ENCODE assay signal across 19 mouse cellular contexts in genomic region chr11:115441417-115441816, GRCm38 (mm10). TPM values are rescaled to one million over a fixed set of nuclear protein-coding genes. Genes with fewer than 3 reads are reported as not detected.
DNase-seq lines count a peak whose midpoint lies in the region; ATAC-seq and TF ChIP-seq lines count a peak whose summit lies in the region.
"Had no signal": no experiment of that assay in that cellular context is flagged by ENCODE, and none has a peak within 500 bp of the region (broad histone marks: within the 10 kb centered on the region; RNA-seq: fewer than 3 reads in every experiment).

No protein-coding gene starts in this region.

- TF ChIP-seq POLR2A in lung, adult 2 months (IDR thresholded peaks at IDR 0.05; ENCODE audit: borderline replicate concordance, extremely low read depth, low read depth, low read length) = no peak

- H3K9ac ChIP-seq in lung, embryonic 14.5 days = no peak overlapping the region
- H3K9ac ChIP-seq in limb, embryonic 13.5 days = no peak overlapping the region
- H3K9ac ChIP-seq in kidney, embryonic 14.5 days (ENCODE audit: low read depth, low read length) = no peak overlapping the region
- H3K9ac ChIP-seq: hindbrain, embryonic 15.5 days; kidney, embryonic 15.5 days; midbrain, embryonic 15.5 days had no signal

- no peak overlapping the region for H3K27ac ChIP-seq in lung, embryonic 14.5 days (ENCODE audit: low read depth)
- H3K27ac ChIP-seq in limb, embryonic 13.5 days = no peak overlapping the region
- H3K27ac ChIP-seq in kidney, embryonic 14.5 days (ENCODE audit: low read depth, low read length) = no peak overlapping the region
- H3K27ac ChIP-seq: forebrain, embryonic 10.5 days; hindbrain, embryonic 15.5 days; kidney, embryonic 15.5 days; midbrain, embryonic 15.5 days had no signal

- 37% methylated on average over 15 of the region's 15 CpGs for WGBS in lung, embryonic 14.5 days
- WGBS in lung, adult 2 months = 72% methylated on average over 15 of the region's 15 CpGs
- 40% methylated on average over 15 of the region's 15 CpGs for WGBS in limb, embryonic 13.5 days
- WGBS in kidney, embryonic 14.5 days = 35% methylated on average over 15 of the region's 15 CpGs

- no peaks in the 10 kb centered on the region for H3K9me3 ChIP-seq in lung, embryonic 14.5 days (ENCODE audit: low read depth, low read length)
- H3K9me3 ChIP-seq in E14TG2a.4 (ENCODE audit: low read length) = peaks cover 15% of the 10 kb centered on the region
- peaks cover 4% of the 10 kb centered on the region; the same call in 1 of the 2 replicates for H3K9me3 ChIP-seq in limb, embryonic 13.5 days
- peaks cover 6% of the 10 kb centered on the region; the same call in 1 of the 2 replicates for H3K9me3 ChIP-seq in kidney, embryonic 14.5 days (ENCODE audit: control insufficient read depth, low read length)
- H3K9me3 ChIP-seq: hindbrain, embryonic 15.5 days; kidney, embryonic 15.5 days; midbrain, embryonic 15.5 days had no signal

- H3K4me2 ChIP-seq in lung, embryonic 14.5 days = no peak overlapping the region
- H3K4me2 ChIP-seq in limb, embryonic 13.5 days (replicated peaks) = peak overlapping the region; percentile 16; the same call in 1 of the 2 replicates
- no peak overlapping the region for H3K4me2 ChIP-seq in kidney, embryonic 14.5 days (replicated peaks; ENCODE audit: low read depth, low read length)
- H3K4me2 ChIP-seq: hindbrain, embryonic 15.5 days; kidney, embryonic 15.5 days; midbrain, embryonic 15.5 days had no signal

- H3K36me3 ChIP-seq in lung, embryonic 14.5 days (ENCODE audit: insufficient read depth) = no peaks in the 10 kb centered on the region
- H3K36me3 ChIP-seq in E14TG2a.4 (ENCODE audit: insufficient read depth, low read length) = no peaks in the 10 kb centered on the region
- H3K36me3 ChIP-seq in limb, embryonic 13.5 days = no peaks in the 10 kb centered on the region
- no peaks in the 10 kb centered on the region for H3K36me3 ChIP-seq in kidney, embryonic 14.5 days (ENCODE audit: control insufficient read depth, insufficient read depth, low read length)
- H3K36me3 ChIP-seq: forebrain, embryonic 10.5 days; hindbrain, embryonic 15.5 days; kidney, embryonic 15.5 days; midbrain, embryonic 15.5 days had no signal

- no peak for TF ChIP-seq CTCF in lung, embryonic 14.5 days (IDR thresholded peaks at IDR 0.05; ENCODE audit: low read depth)
- TF ChIP-seq CTCF in lung, adult 2 months (IDR thresholded peaks at IDR 0.05; ENCODE audit: insufficient read depth, low read length) = no peak
- no peak for TF ChIP-seq CTCF in E14TG2a.4 (conservative IDR thresholded peaks at IDR 0.05; ENCODE audit: low read length)

- no peak overlapping the region for H3K4me3 ChIP-seq in lung, embryonic 14.5 days (ENCODE audit: low read depth, low read length)
- H3K4me3 ChIP-seq in lung, adult 2 months (replicated peaks; ENCODE audit: extremely low read depth, low read depth, low read length) = no peak overlapping the region
- H3K4me3 ChIP-seq in E14TG2a.4 (replicated peaks; ENCODE audit: low read length) = peak overlapping the region; percentile 58
- H3K4me3 ChIP-seq in limb, embryonic 13.5 days = no peak overlapping the region
- no peak overlapping the region for H3K4me3 ChIP-seq in kidney, embryonic 14.5 days (ENCODE audit: low read length)
- H3K4me3 ChIP-seq: forebrain, embryonic 10.5 days; hindbrain, embryonic 15.5 days; kidney, embryonic 15.5 days; midbrain, embryonic 15.5 days had no signal

- H3K27me3 ChIP-seq in lung, embryonic 14.5 days (ENCODE audit: insufficient read depth, low read length) = no peaks in the 10 kb centered on the region
- peaks cover 51% of the 10 kb centered on the region for H3K27me3 ChIP-seq in E14TG2a.4 (ENCODE audit: insufficient read depth, low read length)
- no peaks in the 10 kb centered on the region for H3K27me3 ChIP-seq in limb, embryonic 13.5 days
- H3K27me3 ChIP-seq in kidney, embryonic 14.5 days (ENCODE audit: control insufficient read depth, insufficient read depth, low read length) = no peaks in the 10 kb centered on the region
- H3K27me3 ChIP-seq: hindbrain, embryonic 15.5 days; kidney, embryonic 15.5 days; midbrain, embryonic 15.5 days had no signal

- peak; percentile 15 for DNase-seq in lung, embryonic 14.5 days
- DNase-seq in lung, adult 2 months = no peak
- peak; percentile 72 for DNase-seq in R1 (ENCODE audit: low read depth, low spot score)
- DNase-seq in heart, adult 11 months = no peak
- no peak for DNase-seq in left cerebral cortex, postnatal 4 days
- DNase-seq: cerebellum, postnatal 10 days; liver; lung, postnatal 36 days; right cerebral cortex, postnatal 4 days had no signal

- no peak for ATAC-seq in lung, embryonic 14.5 days (ENCODE audit: insufficient read depth)
- ATAC-seq in limb, embryonic 13.5 days (ENCODE audit: low FRiP score, low read depth) = no peak
- no peak for ATAC-seq in kidney, embryonic 14.5 days (ENCODE audit: low FRiP score, low TSS enrichment)
- ATAC-seq: activated CD4-positive, CD25-positive, alpha-beta regulatory T cell, adult 4 months; midbrain, embryonic 15.5 days had no signal

- intact Hi-C loops in left cerebral cortex, postnatal 4 days (cut with DNase I) = no loop called here

- H3K4me1 ChIP-seq in lung, embryonic 14.5 days (ENCODE audit: insufficient read depth) = no peaks in the 10 kb centered on the region
- H3K4me1 ChIP-seq in lung, adult 2 months (ENCODE audit: control insufficient read depth, insufficient read depth, low read length) = no peaks in the 10 kb centered on the region
- peaks cover 23% of the 10 kb centered on the region for H3K4me1 ChIP-seq in E14TG2a.4 (replicated peaks; ENCODE audit: low read depth, low read length)
- H3K4me1 ChIP-seq in limb, embryonic 13.5 days = no peaks in the 10 kb centered on the region
- 0 out of 2 replicates have a peak, but pooled peaks cover under 1% of the 10 kb centered on the region for H3K4me1 ChIP-seq in kidney, embryonic 14.5 days (ENCODE audit: control insufficient read depth, insufficient read depth, low read length)

RNA-seq across cellular contexts. Expression of gene Trim80, which starts 1.1 kb away (rescaled TPM):
- polyA plus RNA-seq in lung, embryonic 14.5 days (2014; fragmentation: Nextera tagmentation; extraction: Ambion mirVana) = not detected in 2 replicates
- 0.07 and 0.13 TPM in 2 replicates for polyA plus RNA-seq in lung, adult 2 months (2012; rRNA removed)
- 0.08 TPM in 1 of 2 replicates, not detected in the other for polyA plus RNA-seq in limb, embryonic 13.5 days (2015; fragmentation: Nextera tagmentation; extraction: Ambion mirVana)
- polyA plus RNA-seq in kidney, embryonic 14.5 days (2014; fragmentation: Nextera tagmentation; extraction: Ambion mirVana) = 0.14 and 0.33 TPM in 2 replicates
- total RNA-seq in left cerebral cortex, postnatal 4 days (2021) = under 1 TPM in 1 of 2 experiments, not detected in 1; 0.20 TPM
- total RNA-seq: adrenal gland, postnatal 4 days had no signal
- polyA plus RNA-seq: activated CD4-positive, CD25-positive, alpha-beta regulatory T cell, adult 4 months; embryonic facial prominence, embryonic 11.5 days; hindbrain, embryonic 15.5 days; midbrain, embryonic 15.5 days had no signal

RNA-seq across cellular contexts. Expression of gene Slc16a5, which starts 20.9 kb away (rescaled TPM):
- polyA plus RNA-seq in lung, embryonic 14.5 days (2014; fragmentation: Nextera tagmentation; extraction: Ambion mirVana) = 0.28 and 0.64 TPM in 2 replicates
- 0.80 and 0.95 TPM in 2 replicates for polyA plus RNA-seq in lung, adult 2 months (2012; rRNA removed)
- 0.15 and 0.19 TPM in 2 replicates for polyA plus RNA-seq in limb, embryonic 13.5 days (2015; fragmentation: Nextera tagmentation; extraction: Ambion mirVana)
- 9.0 and 10.7 TPM in 2 replicates for polyA plus RNA-seq in kidney, embryonic 14.5 days (2014; fragmentation: Nextera tagmentation; extraction: Ambion mirVana)
- not detected for total RNA-seq in left cerebral cortex, postnatal 4 days (2021)
- polyA plus RNA-seq: embryonic facial prominence, embryonic 11.5 days had no signal

RNA-seq across cellular contexts. Expression of gene Kctd2, which starts 21.5 kb away (rescaled TPM):
- 21.6 and 22.2 TPM in 2 replicates for polyA plus RNA-seq in lung, embryonic 14.5 days (2014; fragmentation: Nextera tagmentation; extraction: Ambion mirVana)
- polyA plus RNA-seq in lung, adult 2 months (2012; rRNA removed) = 33.3 and 36.6 TPM in 2 replicates
- 16.1 and 17.4 TPM in 2 replicates for polyA plus RNA-seq in limb, embryonic 13.5 days (2015; fragmentation: Nextera tagmentation; extraction: Ambion mirVana)
- 22.7 and 23.9 TPM in 2 replicates for polyA plus RNA-seq in kidney, embryonic 14.5 days (2014; fragmentation: Nextera tagmentation; extraction: Ambion mirVana)
- 10 to 100 TPM; 47.7 to 52.9 TPM for total RNA-seq in left cerebral cortex, postnatal 4 days (2021)

RNA-seq across cellular contexts. Expression of gene Atp5h, which starts 21.7 kb away (rescaled TPM):
- 817 and 850 TPM in 2 replicates for polyA plus RNA-seq in lung, embryonic 14.5 days (2014; fragmentation: Nextera tagmentation; extraction: Ambion mirVana)
- polyA plus RNA-seq in lung, adult 2 months (2012; rRNA removed) = 52.4 and 108 TPM in 2 replicates
- 942 TPM in 2 replicates for polyA plus RNA-seq in limb, embryonic 13.5 days (2015; fragmentation: Nextera tagmentation; extraction: Ambion mirVana)
- polyA plus RNA-seq in kidney, embryonic 14.5 days (2014; fragmentation: Nextera tagmentation; extraction: Ambion mirVana) = 962 and 1,151 TPM in 2 replicates
- total RNA-seq in left cerebral cortex, postnatal 4 days (2021) = 100 to 1,000 TPM; 290 to 310 TPM

RNA-seq across cellular contexts. Expression of gene Armc7, which starts 34.0 kb away (rescaled TPM):
- polyA plus RNA-seq in lung, embryonic 14.5 days (2014; fragmentation: Nextera tagmentation; extraction: Ambion mirVana) = 5.7 and 8.0 TPM in 2 replicates
- 11.6 and 12.0 TPM in 2 replicates for polyA plus RNA-seq in lung, adult 2 months (2012; rRNA removed)
- polyA plus RNA-seq in limb, embryonic 13.5 days (2015; fragmentation: Nextera tagmentation; extraction: Ambion mirVana) = 9.3 and 10.2 TPM in 2 replicates
- polyA plus RNA-seq in kidney, embryonic 14.5 days (2014; fragmentation: Nextera tagmentation; extraction: Ambion mirVana) = 5.7 and 7.9 TPM in 2 replicates
- 10 to 100 TPM in 1 of 2 experiments, 1 to 10 TPM in 1; 9.9 to 10.2 TPM for total RNA-seq in left cerebral cortex, postnatal 4 days (2021)

Comparison
In these comparisons a context has a peak if more than half of its experiments do, and no peak if none do; other contexts are left out.
1. DNase-seq: peak in lung, embryonic 14.5 days (single experiment) and R1 (single experiment); none in lung, adult 2 months (single experiment), heart, adult 11 months (single experiment) and left cerebral cortex, postnatal 4 days (single experiment).